ENCODE assay signal across 13 mouse cellular contexts in genomic region chr1:150914936-150915335, GRCm38 (mm10).
DNase-seq lines count a peak whose midpoint lies in the region; ATAC-seq and TF ChIP-seq lines count a peak whose summit lies in the region.
"Had no signal": no experiment of that assay in that cellular context is flagged by ENCODE, and none has a peak within 500 bp of the region (broad histone marks: within the 10 kb centered on the region; RNA-seq: fewer than 3 reads in every experiment).

No protein-coding gene starts in this region.

- no peak overlapping the region for H3K9ac ChIP-seq in heart, embryonic 13.5 days
- no peak overlapping the region for H3K9ac ChIP-seq in forebrain, embryonic 14.5 days (ENCODE audit: low read length)
- H3K9ac ChIP-seq: forebrain, embryonic 15.5 days; liver, embryonic 14.5 days had no signal

- no peak overlapping the region for H3K4me3 ChIP-seq in gastrocnemius, adult 2 months
- H3K4me3 ChIP-seq in heart, embryonic 13.5 days, result no peak overlapping the region
- no peak overlapping the region for H3K4me3 ChIP-seq in forebrain, embryonic 14.5 days (ENCODE audit: low read depth, low read length)
- H3K4me3 ChIP-seq: forebrain, embryonic 15.5 days had no signal

- ATAC-seq in heart, embryonic 13.5 days (ENCODE audit: extremely low read depth, insufficient number of reproducible peaks, low FRiP score, low TSS enrichment), result no peak
- ATAC-seq in megakaryocyte progenitor cell, adult 5-6 weeks (replicated peaks; ENCODE audit: poor library complexity), result 0 out of 2 replicates have a peak, but pooled peaks have one; percentile 20
- no peak for ATAC-seq in forebrain, embryonic 14.5 days
- ATAC-seq: forebrain, embryonic 15.5 days had no signal

- no peak overlapping the region for H3K4me2 ChIP-seq in heart, embryonic 13.5 days
- H3K4me2 ChIP-seq in forebrain, embryonic 14.5 days (ENCODE audit: low read length), result no peak overlapping the region
- H3K4me2 ChIP-seq: forebrain, embryonic 15.5 days had no signal

- TF ChIP-seq CTCF in gastrocnemius, adult 2 months (IDR thresholded peaks at IDR 0.05), result no peak

- intact Hi-C loops in gastrocnemius, postnatal 14 days (cut with DNase I; ENCODE audit: low total_unique reads), result loop anchor here (5.0 to 10.0 kb wide), 2 partner anchors 130 to 378 kb away; no protein-coding TSS in a partner anchor
- intact Hi-C loops in gastrocnemius, adult 2 months (cut with DNase I), result no loop called here

- H3K27ac ChIP-seq in gastrocnemius, adult 2 months, result no peak overlapping the region
- peak overlapping the region; percentile 62 for H3K27ac ChIP-seq in heart, embryonic 13.5 days (replicated peaks)
- H3K27ac ChIP-seq in forebrain, embryonic 14.5 days (ENCODE audit: low read depth, low read length), result no peak overlapping the region
- H3K27ac ChIP-seq: forebrain, embryonic 15.5 days; liver, embryonic 14.5 days had no signal

- 36% methylated on average over 2 of the region's 2 CpGs for WGBS in heart, embryonic 13.5 days
- WGBS in forebrain, embryonic 14.5 days, result 84% methylated on average over 2 of the region's 2 CpGs

- DNase-seq in gastrocnemius, postnatal 14 days, result peak; percentile 10
- no peak for DNase-seq in gastrocnemius, adult 2 months
- peak; percentile 60 for DNase-seq in kidney, postnatal 10 days
- no peak for DNase-seq in kidney, adult 11 months
- no peak for DNase-seq in forebrain, embryonic 14.5 days (ENCODE audit: low spot score)
- no peak for DNase-seq in cerebellum, adult 18-20 months
- DNase-seq: cerebellum, adult 9-10 months; layer of hippocampus, adult 9-11 months; thymus, adult 2 months had no signal

- peaks cover 24% of the 10 kb centered on the region for H3K4me1 ChIP-seq in heart, embryonic 13.5 days
- H3K4me1 ChIP-seq in forebrain, embryonic 14.5 days (ENCODE audit: control insufficient read depth, insufficient read depth, low read length), result no peaks in the 10 kb centered on the region
- H3K4me1 ChIP-seq: forebrain, embryonic 15.5 days had no signal

- no peaks in the 10 kb centered on the region for H3K27me3 ChIP-seq in heart, embryonic 13.5 days (replicated peaks)
- H3K27me3 ChIP-seq in forebrain, embryonic 14.5 days (replicated peaks; ENCODE audit: control insufficient read depth, insufficient read depth, low read length), result no peaks in the 10 kb centered on the region
- H3K27me3 ChIP-seq: forebrain, embryonic 15.5 days had no signal

- H3K36me3 ChIP-seq in heart, embryonic 13.5 days, result no peaks in the 10 kb centered on the region
- H3K36me3 ChIP-seq in forebrain, embryonic 14.5 days (ENCODE audit: control insufficient read depth, insufficient read depth, low read length), result no peaks in the 10 kb centered on the region
- H3K36me3 ChIP-seq: forebrain, embryonic 15.5 days had no signal

- no peaks in the 10 kb centered on the region for H3K9me3 ChIP-seq in heart, embryonic 13.5 days
- H3K9me3 ChIP-seq in forebrain, embryonic 14.5 days (replicated peaks; ENCODE audit: control insufficient read depth, low read length), result no peaks in the 10 kb centered on the region
- H3K9me3 ChIP-seq: forebrain, embryonic 15.5 days had no signal

Comparison
In these comparisons a context has a peak if more than half of its experiments do, and no peak if none do; other contexts are left out.
1. DNase-seq: peak in gastrocnemius, postnatal 14 days (single experiment) and kidney, postnatal 10 days (single experiment); none in gastrocnemius, adult 2 months (single experiment), kidney, adult 11 months (single experiment), forebrain, embryonic 14.5 days (single experiment) and cerebellum, adult 18-20 months (0 of 2).